Mouse (Mus musculus) stomach, embryonic 15.5 days (tissue): Measurements from ENCODE around the gene Dnase1l2. TPM values are rescaled to one million over a fixed set of nuclear protein-coding genes. Genes with fewer than 3 reads are reported as not detected.

ENCODE experiments used
- ATAC-seq: fragments of 200-750 bp; cut with Nextera tagmentation; 2 replicates; pipeline ENCODE4 v1.8.0; 2017; ENCODE audit warnings: low read depth, moderate number of reproducible peaks, moderate TSS enrichment; ENCODE audit not compliant: insufficient read depth, low FRiP score
- H3K27ac ChIP-seq: fragments of 300-500 bp; sonication (generic); 2 replicates; pipeline ENCODE4 v1.5.1; 2015; ENCODE audit warnings: mild to moderate bottlenecking, inconsistent platforms
- H3K27me3 ChIP-seq: fragments of 300-500 bp; sonication (generic); replicated peaks from 2 replicates; pipeline ENCODE4 v1.6.1; 2015; ENCODE audit warnings: inconsistent platforms
- H3K36me3 ChIP-seq: fragments of 300-500 bp; sonication (generic); 2 replicates; pipeline ENCODE4 v1.6.1; 2015; ENCODE audit warnings: inconsistent platforms
- H3K4me1 ChIP-seq: fragments of 300-500 bp; sonication (generic); 2 replicates; pipeline ENCODE4 v1.6.1; 2015; ENCODE audit warnings: inconsistent platforms
- H3K4me2 ChIP-seq: fragments of 300-500 bp; sonication (generic); 2 replicates; pipeline ENCODE4 v1.6.1; 2015; ENCODE audit warnings: mild to moderate bottlenecking, inconsistent platforms
- H3K4me3 ChIP-seq: fragments of 300-500 bp; sonication (generic); replicated peaks from 2 replicates; pipeline ENCODE4 v1.5.1; 2015; ENCODE audit warnings: inconsistent platforms
- H3K9ac ChIP-seq: fragments of 300-500 bp; sonication (generic); 2 replicates; pipeline ENCODE4 v1.6.1; 2015; ENCODE audit warnings: inconsistent platforms
- H3K9me3 ChIP-seq: fragments of 300-500 bp; sonication (generic); 2 replicates; pipeline ENCODE4 v1.6.1; 2016; ENCODE audit warnings: inconsistent platforms
- WGBS: fragments of 180-500 bp; shearing (Covaris S2); methylation state at CpG from one replicate; pipeline ENCODE4 v1.1.7; 2015; 5-methylcytosine and 5-hydroxymethylcytosine counted together
- polyA plus RNA-seq: library from polyadenylated mRNA; unstranded; fragments of >200 nt; fragmentation: Nextera tagmentation; extraction: Ambion mirVana; gene quantifications from 2 replicates; pipeline ENCODE4 v1.2.1, GENCODE M21; 2015

Gene Dnase1l2
- 2.7 and 4.6 TPM in 2 replicates for polyA plus RNA-seq

- Histone ChIP-seq H3K27ac (no peak within 1 kb of the TSS; the same call in 1 of the 2 replicates), H3K4me3 (no peak within 1 kb of the TSS), H3K4me2 (no peak within 1 kb of the TSS), H3K4me1 (no peaks in the 10 kb centered on the region), H3K36me3 (peaks cover 60% of the 10 kb centered on the region), H3K27me3 (no peaks in the 10 kb centered on the region), H3K9me3 (no peaks in the 10 kb centered on the region), H3K9ac (no peak within 1 kb of the TSS)
- WGBS = 75% methylated on average over 7 of the region's 7 CpGs
- ATAC-seq = no peak
Observed at GRCm38 (mm10) chr17:24442632-24443155, at the start of gene Dnase1l2. Gene Dnase1l2, minus strand, starts transcription at chr17:24443105.

GRCm38 (mm10) chr17:24490399-24490798, 47.5 kb upstream of the Dnase1l2 start:
- Histone ChIP-seq H3K9ac (no peak overlapping the region), H3K4me2 (no peak overlapping the region), H3K27ac (no peak overlapping the region), H3K36me3 (no peaks in the 10 kb centered on the region), H3K9me3 (no peaks in the 10 kb centered on the region), H3K4me1 (peaks cover 8% of the 10 kb centered on the region), H3K4me3 (no peak overlapping the region), H3K27me3 (peaks cover 23% of the 10 kb centered on the region)
- ATAC-seq = no peak
- 76% methylated on average over 4 of the region's 4 CpGs for WGBS

GRCm38 (mm10) chr17:24489265-24490030, 46.5 kb upstream of the Dnase1l2 start:
- Histone ChIP-seq H3K4me1 (peaks cover 9% of the 10 kb centered on the region), H3K4me2 (peak overlapping the region; percentile 99), H3K36me3 (no peaks in the 10 kb centered on the region), H3K27ac (no peak overlapping the region), H3K9me3 (no peaks in the 10 kb centered on the region), H3K9ac (peak overlapping the region; percentile 61; the same call in 1 of the 2 replicates), H3K4me3 (peak overlapping the region; percentile 59), H3K27me3 (peaks cover 23% of the 10 kb centered on the region)
- 20% methylated on average over 19 of the region's 19 CpGs for WGBS
- no peak for ATAC-seq

GRCm38 (mm10) chr17:24488662-24489264, 45.9 kb upstream of the Dnase1l2 start:
- Histone ChIP-seq H3K4me2 (peak overlapping the region; percentile 99), H3K27ac (no peak overlapping the region), H3K9ac (peak overlapping the region; percentile 61; the same call in 1 of the 2 replicates), H3K9me3 (no peaks in the 10 kb centered on the region), H3K4me1 (peaks cover 9% of the 10 kb centered on the region), H3K27me3 (peaks cover 23% of the 10 kb centered on the region), H3K4me3 (peak overlapping the region; percentile 59), H3K36me3 (no peaks in the 10 kb centered on the region)
- WGBS = under 1% methylated on average over 73 of the region's 81 CpGs
- peak; percentile 33; the same call in 1 of the 2 replicates for ATAC-seq

DNA sequence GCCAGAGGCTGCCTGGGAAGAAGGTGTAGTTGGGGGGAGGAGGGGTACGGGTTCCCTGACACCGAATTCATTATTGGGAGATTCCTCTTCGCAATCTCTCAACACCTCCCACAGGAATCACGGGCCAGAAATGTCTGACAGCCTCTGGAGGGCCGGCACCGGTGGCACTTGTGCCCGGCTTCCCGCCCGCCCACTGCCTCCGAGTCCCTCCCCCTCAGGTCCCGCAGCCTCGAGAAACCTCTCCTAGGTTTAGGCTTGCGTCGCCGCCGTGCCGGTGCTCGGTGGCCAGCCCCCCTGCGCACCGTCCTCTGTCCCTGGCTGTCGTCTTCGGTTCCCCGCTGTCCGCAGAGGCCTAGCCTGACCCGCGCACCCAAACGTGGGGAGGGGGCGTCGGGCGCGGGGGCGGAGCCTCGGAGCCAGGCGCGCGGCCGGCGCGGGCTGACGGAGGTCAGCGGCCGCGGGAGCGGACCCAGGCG, 45.3 kb upstream of the Dnase1l2 start, which contains the start of gene Caskin1:
Gene Caskin1 (plus strand): TSS at position 416 of the 476 bp plus-strand sequence.
- Histone ChIP-seq H3K27me3 (peaks cover 23% of the 10 kb centered on the region), H3K4me3 (peak within 1 kb of the TSS; percentile 59), H3K4me2 (peak within 1 kb of the TSS; percentile 99), H3K9me3 (no peaks in the 10 kb centered on the region), H3K27ac (no peak within 1 kb of the TSS), H3K36me3 (no peaks in the 10 kb centered on the region), H3K9ac (peak within 1 kb of the TSS; percentile 61; the same call in 1 of the 2 replicates), H3K4me1 (peaks cover 9% of the 10 kb centered on the region)
- WGBS = under 1% methylated on average over 44 of the region's 45 CpGs
- ATAC-seq = peak; percentile 41; the same call in 1 of the 2 replicates

- ATAC-seq = no peak
Observed at GRCm38 (mm10) chr17:24485090-24485860, 42.4 kb upstream of the Dnase1l2 start.

GRCm38 (mm10) chr17:24483495-24483894, 40.6 kb upstream of the Dnase1l2 start:
- WGBS = 85% methylated on average over 3 of the region's 3 CpGs
- H3K9ac ChIP-seq = no peak overlapping the region
- H3K4me2 ChIP-seq = no peak overlapping the region
- H3K27ac ChIP-seq = no peak overlapping the region
- no peaks in the 10 kb centered on the region for H3K9me3 ChIP-seq
- peaks cover 9% of the 10 kb centered on the region; the same call in 1 of the 2 replicates for H3K4me1 ChIP-seq
- H3K27me3 ChIP-seq = peaks cover 12% of the 10 kb centered on the region
- ATAC-seq = no peak
- H3K4me3 ChIP-seq = no peak overlapping the region
- H3K36me3 ChIP-seq = no peaks in the 10 kb centered on the region

More at GRCm38 (mm10) chr17:24485090-24485860, 42.4 kb upstream of the Dnase1l2 start:
- Histone ChIP-seq H3K4me2 (no peak overlapping the region), H3K9me3 (no peaks in the 10 kb centered on the region), H3K36me3 (no peaks in the 10 kb centered on the region), H3K27me3 (peaks cover 23% of the 10 kb centered on the region), H3K4me1 (peaks cover 9% of the 10 kb centered on the region), H3K4me3 (no peak overlapping the region), H3K9ac (no peak overlapping the region), H3K27ac (no peak overlapping the region)
- WGBS = 49% methylated on average over 11 of the region's 11 CpGs

- Histone ChIP-seq H3K27ac (no peak overlapping the region), H3K4me2 (no peak overlapping the region), H3K9me3 (no peaks in the 10 kb centered on the region), H3K27me3 (no peaks in the 10 kb centered on the region), H3K4me1 (peaks cover 20% of the 10 kb centered on the region), H3K36me3 (peaks cover 7% of the 10 kb centered on the region), H3K9ac (no peak overlapping the region), H3K4me3 (no peak overlapping the region)
- WGBS = 92% methylated on average over 20 of the region's 20 CpGs
- ATAC-seq = no peak
Observed at GRCm38 (mm10) chr17:24481027-24481815, 38.3 kb upstream of the Dnase1l2 start.

- Histone ChIP-seq H3K9me3 (no peaks in the 10 kb centered on the region), H3K9ac (no peak overlapping the region), H3K36me3 (peaks cover 16% of the 10 kb centered on the region), H3K27ac (peak overlapping the region; percentile 54), H3K4me3 (no peak overlapping the region), H3K27me3 (no peaks in the 10 kb centered on the region), H3K4me2 (0 out of 2 replicates have a peak overlapping the region, but pooled peaks have one; percentile 2), H3K4me1 (peaks cover 17% of the 10 kb centered on the region)
- ATAC-seq = no peak
- WGBS = 50% methylated on average over 3 of the region's 3 CpGs
Observed at GRCm38 (mm10) chr17:24480201-24480826, 37.4 kb upstream of the Dnase1l2 start.

DNA sequence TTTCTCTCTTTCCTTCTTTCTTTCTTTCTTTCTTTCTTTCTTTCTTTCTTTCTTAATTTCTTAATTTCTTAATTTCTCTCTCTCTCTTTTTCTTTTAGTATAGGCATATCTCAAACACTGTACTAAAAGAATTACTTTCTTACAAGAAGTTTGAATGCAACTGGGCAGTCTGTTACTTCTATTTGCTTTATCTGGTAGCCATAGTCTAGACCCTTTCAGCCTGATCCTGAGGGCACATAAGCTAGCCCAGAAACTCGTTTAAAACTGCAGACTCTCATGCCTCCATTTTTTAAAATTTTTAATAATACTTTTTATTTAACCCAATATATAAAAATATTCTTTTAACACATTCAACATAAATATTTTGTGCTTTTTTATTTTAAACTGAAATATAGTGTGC, 36.5 kb upstream of the Dnase1l2 start:
- no peaks in the 10 kb centered on the region for H3K9me3 ChIP-seq
- no peak overlapping the region; the same call in 1 of the 2 replicates for H3K27ac ChIP-seq
- H3K4me2 ChIP-seq = peak overlapping the region; percentile 81; the same call in 1 of the 2 replicates
- H3K36me3 ChIP-seq = peaks cover 24% of the 10 kb centered on the region
- 21% methylated on average over 1 of the region's 1 CpGs for WGBS
- no peak for ATAC-seq
- peak overlapping the region; percentile 96 for H3K4me3 ChIP-seq
- H3K27me3 ChIP-seq = no peaks in the 10 kb centered on the region
- H3K4me1 ChIP-seq = peaks cover 17% of the 10 kb centered on the region
- H3K9ac ChIP-seq = no peak overlapping the region
